Mouse (Mus musculus) MEL (cell line): ENCODE data around the gene Jmjd1c. TPM values are rescaled to one million over a fixed set of nuclear protein-coding genes. Genes with fewer than 3 reads are reported as not detected.

Experiments
- DNase-seq: peaks from one replicate; pipeline ENCODE4 v3.0.0; 2011; ENCODE audit warnings: low read depth, low spot score
- H3K27ac ChIP-seq: 2 replicates; pipeline ENCODE4 v1.5.1; 2012; ENCODE audit warnings: low read depth, mild to moderate bottlenecking, control low read depth, low read length, moderate library complexity; ENCODE audit not compliant: control insufficient read depth
- H3K27me3 ChIP-seq, 2 experiments: fragments of 150-350 bp in 1 of 2; sonication (generic) in 1 of 2; 2 replicates each; pipeline ENCODE4 v1.6.1; 2012; ENCODE audit warnings: low read length in 2 of 2, mild to moderate bottlenecking in 2 of 2, improper control_type of control experiment in 1 of 2, moderate library complexity in 1 of 2; ENCODE audit not compliant: insufficient read depth in 2 of 2, control insufficient read depth in 1 of 2
- H3K36me3 ChIP-seq, 2 experiments: 2 replicates each; pipeline ENCODE4 v1.6.1; 2012 to 2014; ENCODE audit warnings: low read length in 2 of 2, improper control_type of control experiment in 1 of 2, inconsistent platforms in 1 of 2, mild to moderate bottlenecking in 1 of 2; ENCODE audit not compliant: insufficient read depth in 2 of 2, control insufficient read depth in 1 of 2
- H3K4me1 ChIP-seq, 2 experiments: fragments of 150-350 bp in 1 of 2; sonication (generic) in 1 of 2; 2 replicates each; pipeline ENCODE4 v1.6.1; 2012; ENCODE audit warnings: low read length in 2 of 2, improper control_type of control experiment in 1 of 2, mild to moderate bottlenecking in 1 of 2; ENCODE audit not compliant: insufficient read depth in 2 of 2, control insufficient read depth in 1 of 2
- H3K4me3 ChIP-seq, 2 experiments: fragments of 150-350 bp in 1 of 2; sonication (generic) in 1 of 2; 2 replicates each; pipeline ENCODE4 v1.5.1; 2012; ENCODE audit warnings: low read depth in 2 of 2, low read length in 2 of 2, mild to moderate bottlenecking in 2 of 2, moderate library complexity in 2 of 2, control low read depth in 1 of 2, improper control_type of control experiment in 1 of 2; ENCODE audit not compliant: control insufficient read depth in 1 of 2, insufficient read depth in 1 of 2
- H3K79me2 ChIP-seq: 2 replicates; pipeline ENCODE4 v1.6.1; 2012; ENCODE audit warnings: mild to moderate bottlenecking, low read length, moderate library complexity; ENCODE audit not compliant: control insufficient read depth, poor library complexity, insufficient read depth
- H3K9ac ChIP-seq: 2 replicates; pipeline ENCODE4 v1.6.1; 2012; ENCODE audit warnings: low read depth, mild to moderate bottlenecking, control low read depth, low read length, moderate library complexity; ENCODE audit not compliant: control insufficient read depth, poor library complexity, severe bottlenecking
- H3K9me3 ChIP-seq: fragments of 150-350 bp; sonication (generic); replicated peaks from 2 replicates; pipeline ENCODE4 v1.6.1; 2012; ENCODE audit warnings: mild to moderate bottlenecking, low read length, improper control_type of control experiment, moderate library complexity; ENCODE audit not compliant: insufficient read depth
- CHD1 ChIP-seq: IDR thresholded peaks from 2 replicates; pipeline ENCODE4 v1.6.1; 2012; ENCODE audit warnings: low read depth, mild to moderate bottlenecking, inconsistent platforms, low read length, improper control_type of control experiment
- CHD2 ChIP-seq: IDR thresholded peaks from 2 replicates; pipeline ENCODE4 v1.6.1; 2011; ENCODE audit warnings: low read length, improper control_type of control experiment
- CTCF ChIP-seq, 3 experiments: IDR thresholded peaks in 2 of 3; conservative IDR thresholded peaks in 1 of 3; 2 replicates each; pipeline ENCODE4 v1.5.1; 2011 to 2012; ENCODE audit warnings: low read length in 3 of 3, low read depth in 2 of 3, mild to moderate bottlenecking in 2 of 3, improper control_type of control experiment in 1 of 3, inconsistent platforms in 1 of 3, mixed read lengths in 1 of 3, moderate library complexity in 1 of 3; ENCODE audit not compliant: control insufficient read depth in 1 of 3, insufficient read depth in 1 of 3, poor library complexity in 1 of 3, severe bottlenecking in 1 of 3
- ELF1 ChIP-seq: IDR thresholded peaks from 2 replicates; pipeline ENCODE4 v1.6.1; 2014; ENCODE audit warnings: low read depth, mild to moderate bottlenecking, inconsistent platforms, low read length, improper control_type of control experiment, moderate library complexity
- GATA1 ChIP-seq: IDR thresholded peaks from 2 replicates; pipeline ENCODE4 v1.6.1; 2011; ENCODE audit warnings: low read depth, low read length, improper control_type of control experiment
- JUND ChIP-seq: IDR thresholded peaks from 2 replicates; pipeline ENCODE4 v1.6.1; 2011; ENCODE audit warnings: low read depth, mild to moderate bottlenecking, improper control_type of control experiment, low read length
- KAT2A ChIP-seq: conservative IDR thresholded peaks from 2 replicates; pipeline ENCODE4 v1.6.1; 2012; ENCODE audit warnings: low read depth, low read length, improper control_type of control experiment, inconsistent platforms
- MAFK ChIP-seq: IDR thresholded peaks from 2 replicates; pipeline ENCODE4 v1.6.1; 2011; ENCODE audit warnings: low read depth, mild to moderate bottlenecking, low read length, improper control_type of control experiment, borderline replicate concordance
- MAZ ChIP-seq: IDR thresholded peaks from 2 replicates; pipeline ENCODE4 v1.6.1; 2012; ENCODE audit warnings: low read depth, mild to moderate bottlenecking, inconsistent platforms, low read length, improper control_type of control experiment
- MYB ChIP-seq: IDR thresholded peaks from 2 replicates; pipeline ENCODE4 v1.6.1; 2011; ENCODE audit warnings: mild to moderate bottlenecking, low read depth, low read length, improper control_type of control experiment
- MYC ChIP-seq: IDR thresholded peaks from 2 replicates; pipeline ENCODE4 v1.6.1; 2011; ENCODE audit warnings: low read depth, mild to moderate bottlenecking, low read length, improper control_type of control experiment, moderate library complexity
- NELFE ChIP-seq: IDR thresholded peaks from 2 replicates; pipeline ENCODE4 v1.6.1; 2011; ENCODE audit warnings: low read depth, low read length, improper control_type of control experiment
- RAD21 ChIP-seq: IDR thresholded peaks from 2 replicates; pipeline ENCODE4 v1.6.1; 2011; ENCODE audit warnings: mild to moderate bottlenecking, low read depth, low read length, improper control_type of control experiment
- RCOR1 ChIP-seq: IDR thresholded peaks from 2 replicates; pipeline ENCODE4 v1.6.1; 2012; ENCODE audit warnings: low read depth, mild to moderate bottlenecking, inconsistent platforms, low read length, improper control_type of control experiment
- SIN3A ChIP-seq: IDR thresholded peaks from 2 replicates; pipeline ENCODE4 v1.6.1; 2012; ENCODE audit warnings: low read length, improper control_type of control experiment, inconsistent platforms
- TAL1 ChIP-seq: IDR thresholded peaks from 2 replicates; pipeline ENCODE4 v1.6.1; 2012; ENCODE audit warnings: mild to moderate bottlenecking, inconsistent platforms, low read length, moderate library complexity, mixed read lengths
- UBTF ChIP-seq: IDR thresholded peaks from 2 replicates; pipeline ENCODE4 v1.6.1; 2012; ENCODE audit warnings: low read depth, mild to moderate bottlenecking, inconsistent platforms, low read length, improper control_type of control experiment, moderate library complexity, borderline replicate concordance; ENCODE audit not compliant: insufficient read depth
- USF1 ChIP-seq: IDR thresholded peaks from 2 replicates; pipeline ENCODE4 v1.6.1; 2014; ENCODE audit warnings: low read depth, mild to moderate bottlenecking, inconsistent platforms, low read length, improper control_type of control experiment, moderate library complexity
- polyA plus RNA-seq, 2 experiments: library from polyadenylated mRNA; stranded (reverse) in 1 of 2; unstranded in 1 of 2; fragments of >175 nt in 1 of 2; fragments of >200 nt in 1 of 2; gene quantifications; 2 replicates each; pipeline versions ENCODE4 v1.2.1 to v1.2.4; 2012; ENCODE audit warnings: low replicate concordance in 2 of 2, low read depth in 1 of 2; ENCODE audit not compliant: insufficient read length in 2 of 2, insufficient read depth in 1 of 2, missing spikeins in 1 of 2
- total RNA-seq: library from RNA; depleted of rRNA; stranded (reverse); fragments of 300-350 nt; gene quantifications from 2 replicates; pipeline ENCODE4 v1.2.3, GENCODE M21; 2012

Gene Jmjd1c
- total and polyA plus RNA-seq, 3 experiments = 10.6 to 62.3 (median 15.2) TPM

GRCm38 (mm10) chr10:67061367-67061801 lies 34.5 kb upstream of the Jmjd1c start:
- Histone ChIP-seq H3K9ac (no peak overlapping the region), H3K9me3 (no peaks in the 10 kb centered on the region), H3K4me1 (no peaks in the 10 kb centered on the region), H3K27me3 (no peaks in the 10 kb centered on the region), H3K36me3 (no peaks in the 10 kb centered on the region), H3K79me2 (no peaks in the 10 kb centered on the region), H3K27ac (no peak overlapping the region), H3K4me3 (no peak overlapping the region)
- no peak for DNase-seq
- TF ChIP-seq RAD21 (no peak), TAL1 (no peak), CHD2 (no peak), KAT2A (no peak)

- Histone ChIP-seq H3K4me3 (no peak overlapping the region), H3K9ac (no peak overlapping the region), H3K27me3 (no peaks in the 10 kb centered on the region), H3K4me1 (no peaks in the 10 kb centered on the region), H3K36me3 (no peaks in the 10 kb centered on the region), H3K9me3 (no peaks in the 10 kb centered on the region), H3K79me2 (no peaks in the 10 kb centered on the region), H3K27ac (no peak overlapping the region)
- no peak for DNase-seq
- TF ChIP-seq GATA1 (no peak), JUND (no peak), CHD1 (no peak), UBTF (no peak), RAD21 (no peak), ELF1 (no peak), SIN3A (no peak)
Measured at GRCm38 (mm10) chr10:67061823-67062222, 34.1 kb upstream of the Jmjd1c start.

- no peaks in the 10 kb centered on the region for H3K27me3 ChIP-seq
- H3K79me2 ChIP-seq = no peaks in the 10 kb centered on the region
- no peak overlapping the region for H3K27ac ChIP-seq
- no peak for DNase-seq
- H3K4me3 ChIP-seq = no peak overlapping the region
- no peaks in the 10 kb centered on the region for H3K36me3 ChIP-seq
- TF ChIP-seq MYC (no peak), MAFK (no peak), CTCF (IDR thresholded peaks at IDR 0.05 in 2 of 3, conservative IDR thresholded peaks at IDR 0.05 in 1 of 3; ENCODE audit: control insufficient read depth in 1 of 3, insufficient read depth in 1 of 3, low read depth in 2 of 3, low read length in 3 of 3, poor library complexity in 1 of 3, severe bottlenecking in 1 of 3) (no peak), MYB (no peak), ELF1 (no peak), UBTF (no peak), MAZ (no peak), NELFE (no peak), USF1 (no peak), RCOR1 (no peak)
- H3K9me3 ChIP-seq = no peaks in the 10 kb centered on the region
- H3K4me1 ChIP-seq = no peaks in the 10 kb centered on the region
- H3K9ac ChIP-seq = no peak overlapping the region
Measured at GRCm38 (mm10) chr10:67065277-67065887, 30.5 kb upstream of the Jmjd1c start.
